Mouse (Mus musculus): Measurements from ENCODE around the gene Capsl.

Gene Capsl

GRCm38 (mm10) chr15:9435534-9436180 is at the start of gene Capsl:
Gene Capsl, plus strand, starts transcription at chr15:9436028.
- peak; percentile 62 to 63 for DNase-seq

- no peak for DNase-seq
Observed at GRCm38 (mm10) chr15:9409475-9409874, 26.4 kb upstream of the Capsl start.

GRCm38 (mm10) chr15:9421163-9421562 is 14.7 kb upstream of the Capsl start:
- DNase-seq = no peak

GRCm38 (mm10) chr15:9427849-9428248 is 8.0 kb upstream of the Capsl start:
- DNase-seq = no peak

- no peak for DNase-seq
Observed at GRCm38 (mm10) chr15:9429843-9430242, 6.0 kb upstream of the Capsl start.

GRCm38 (mm10) chr15:9451999-9452398 is 16.2 kb downstream of the Capsl start:
- no peak for DNase-seq

- DNase-seq = no peak
Observed at GRCm38 (mm10) chr15:9452842-9453241, 17.0 kb downstream of the Capsl start.

- peak; percentile 67 to 76 for DNase-seq
Observed at GRCm38 (mm10) chr15:9454198-9454597, 18.4 kb downstream of the Capsl start.

- DNase-seq = peak; percentile 68 to 73
Observed at GRCm38 (mm10) chr15:9455241-9455640, 19.4 kb downstream of the Capsl start.

- no peak for DNase-seq
Observed at GRCm38 (mm10) chr15:9463521-9464027, 27.7 kb downstream of the Capsl start.

- no peak for DNase-seq
Observed at GRCm38 (mm10) chr15:9464039-9464438, 28.2 kb downstream of the Capsl start.

GRCm38 (mm10) chr15:9471053-9471685 is 35.3 kb downstream of the Capsl start:
- DNase-seq = peak; percentile 69 to 73

GRCm38 (mm10) chr15:9472167-9472566 is 36.3 kb downstream of the Capsl start:
- no peak for DNase-seq

GRCm38 (mm10) chr15:9472618-9473017 is 36.8 kb downstream of the Capsl start:
- DNase-seq = no peak

- no peak for DNase-seq
Observed at GRCm38 (mm10) chr15:9473188-9473587, 37.4 kb downstream of the Capsl start.

GRCm38 (mm10) chr15:9489417-9490118 is 53.7 kb downstream of the Capsl start:
- DNase-seq = no peak

GRCm38 (mm10) chr15:9492077-9492476 is 56.2 kb downstream of the Capsl start:
- no peak for DNase-seq

Measured in cerebellum, postnatal 10 days (tissue).